Mouse (Mus musculus) thymus, adult 2 months (tissue): ENCODE data around the gene Zcchc10.

ENCODE experiments used
- CTCF ChIP-seq: fragments of 200-500 bp; IDR thresholded peaks from 2 replicates; pipeline ENCODE4 v1.5.1; 2012; ENCODE audit warnings: mild to moderate bottlenecking, control low read depth, low read length, moderate library complexity, borderline replicate concordance; ENCODE audit not compliant: control insufficient read depth, poor library complexity, insufficient read depth; ENCODE audit errors: extremely low read depth
- POLR2A ChIP-seq: fragments of 200-500 bp; IDR thresholded peaks from 2 replicates; pipeline ENCODE4 v1.6.1; 2012; ENCODE audit warnings: mild to moderate bottlenecking, low read length, control low read depth, moderate library complexity; ENCODE audit not compliant: control insufficient read depth, poor library complexity, insufficient read depth; ENCODE audit errors: extremely low read depth

DNA sequence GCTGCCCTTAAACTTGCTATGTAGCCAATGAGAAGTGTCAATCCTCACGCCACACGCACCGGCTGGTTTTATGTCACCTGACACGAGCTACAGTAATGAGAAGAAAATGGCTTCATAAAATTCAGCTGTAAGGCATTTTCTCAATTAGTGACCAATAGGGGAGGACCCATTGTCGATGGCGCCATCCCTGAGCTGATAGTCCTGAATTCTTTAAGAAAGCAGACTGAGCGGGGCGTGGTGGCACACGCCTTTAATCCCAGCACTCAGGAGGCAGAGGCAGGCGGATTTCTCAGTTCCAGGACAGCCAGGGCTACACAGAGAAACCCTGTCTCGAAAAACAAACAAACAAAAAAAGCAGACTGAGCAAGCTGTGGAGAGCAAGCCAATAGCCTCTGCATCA, 33.6 kb upstream of the Zcchc10 start:
- TF ChIP-seq CTCF (no peak), POLR2A (no peak)
